Mouse (Mus musculus) E14TG2a.4 (cell line): Measurements from ENCODE around the gene Lpin1.

Source experiments
- CTCF ChIP-seq: conservative IDR thresholded peaks from 2 replicates; pipeline ENCODE4 v1.5.1; 2014; ENCODE audit warnings: low read length
- POU5F1 ChIP-seq: IDR thresholded peaks from 2 replicates; pipeline ENCODE4 v1.6.1; 2014; ENCODE audit warnings: low read length, borderline replicate concordance

GRCm38 (mm10) chr12:16593761-16594160 is 17.0 kb downstream of the Lpin1 start:
- TF ChIP-seq CTCF (no peak), POU5F1 (no peak)
